Mouse (Mus musculus) adrenal gland, postnatal 10 days (tissue): ENCODE data around the gene Hes3. TPM values are rescaled to one million over a fixed set of nuclear protein-coding genes. Genes with fewer than 3 reads are reported as not detected.

Source experiments
- DNase-seq: peaks from one replicate; pipeline ENCODE4 v3.0.0; 2021; ENCODE audit warnings: mixed read lengths
- total RNA-seq, 2 experiments: library from RNA; stranded (reverse); gene quantifications; 2 replicates each; pipeline ENCODE4 v1.2.3; 2021

The Hes3 gene
- total RNA-seq, 2 experiments from 2014 or later = not detected

- no peak for DNase-seq
Measured at GRCm38 (mm10) chr4:152305991-152306390, 14.5 kb upstream of the Hes3 start.

GRCm38 (mm10) chr4:152304685-152305084 is 13.2 kb upstream of the Hes3 start:
- no peak for DNase-seq

GRCm38 (mm10) chr4:152303172-152303571 is 11.7 kb upstream of the Hes3 start:
- no peak for DNase-seq

GRCm38 (mm10) chr4:152302012-152302411 is 10.6 kb upstream of the Hes3 start:
- DNase-seq = no peak

GRCm38 (mm10) chr4:152300375-152300774 is 8.9 kb upstream of the Hes3 start:
- DNase-seq = no peak

GRCm38 (mm10) chr4:152298836-152299235 is 7.4 kb upstream of the Hes3 start:
- DNase-seq = no peak

- peak; percentile 100 for DNase-seq
Measured at GRCm38 (mm10) chr4:152296874-152297861, 5.7 kb upstream of the Hes3 start, which contains the start of gene Icmt. Gene Icmt, plus strand, starts transcription at chr4:152297227.

- DNase-seq = no peak
Measured at GRCm38 (mm10) chr4:152296371-152296770, 4.9 kb upstream of the Hes3 start.

GRCm38 (mm10) chr4:152295916-152296315 is 4.5 kb upstream of the Hes3 start:
- DNase-seq = no peak

GRCm38 (mm10) chr4:152294188-152294929 is 2.9 kb upstream of the Hes3 start:
- DNase-seq = no peak

- no peak for DNase-seq
Measured at GRCm38 (mm10) chr4:152292102-152292765, 772 bp upstream of the Hes3 start.

- DNase-seq = no peak
Measured at GRCm38 (mm10) chr4:152290991-152291390, 471 bp downstream of the Hes3 start.

GRCm38 (mm10) chr4:152290385-152290784 is 1.1 kb downstream of the Hes3 start:
- no peak for DNase-seq

- DNase-seq = no peak
Measured at GRCm38 (mm10) chr4:152288398-152288945, 3.0 kb downstream of the Hes3 start.

GRCm38 (mm10) chr4:152287317-152288120 is 3.9 kb downstream of the Hes3 start:
- DNase-seq = no peak

- DNase-seq = peak; percentile 89
Measured at GRCm38 (mm10) chr4:152286887-152287286, 4.6 kb downstream of the Hes3 start.

- DNase-seq = no peak
Measured at GRCm38 (mm10) chr4:152286183-152286582, 5.3 kb downstream of the Hes3 start.

- DNase-seq = peak; percentile 72
Measured at GRCm38 (mm10) chr4:152285505-152285904, 6.0 kb downstream of the Hes3 start.

- peak; percentile 93 for DNase-seq
Measured at GRCm38 (mm10) chr4:152283186-152283950, 8.1 kb downstream of the Hes3 start.

GRCm38 (mm10) chr4:152282721-152283120 is 8.7 kb downstream of the Hes3 start:
- no peak for DNase-seq
